Mouse (Mus musculus) liver (tissue): ENCODE data around the gene Thbs3.
A peak's percentile ranks its signal among the peaks of the same experiment; 100 is the strongest.
"Not testable (repeated sequence)": the region's sequence is repeated elsewhere in the genome, so short reads cannot be mapped to it uniquely, and the experiment has no call there.

Experiments
- DNase-seq: peaks from one replicate; pipeline ENCODE4 v3.0.0-alpha.2; 2020; ENCODE audit warnings: mixed read lengths

The Thbs3 gene

GRCm38 (mm10) chr3:89199839-89200238 lies 15.1 kb upstream of the Thbs3 start:
- DNase-seq, result no peak

GRCm38 (mm10) chr3:89202253-89203141 lies 12.5 kb upstream of the Thbs3 start, which contains the start of gene Gba:
Gba (plus strand) TSS chr3:89202928.
- peak; percentile 84 for DNase-seq

GRCm38 (mm10) chr3:89203142-89203514 lies 11.9 kb upstream of the Thbs3 start:
- DNase-seq, result no peak

GRCm38 (mm10) chr3:89206079-89206478 lies 8.9 kb upstream of the Thbs3 start:
- DNase-seq, result no peak

- DNase-seq, result no peak
These were observed 8.3 kb upstream of the Thbs3 start for GRCm38 (mm10) chr3:89206695-89207094.

GRCm38 (mm10) chr3:89208075-89208657 lies 6.8 kb upstream of the Thbs3 start:
- DNase-seq, result no peak

- DNase-seq, result no peak
These were observed 6.2 kb upstream of the Thbs3 start for GRCm38 (mm10) chr3:89208736-89209135.

GRCm38 (mm10) chr3:89209731-89210130 lies 5.2 kb upstream of the Thbs3 start:
- no peak for DNase-seq

- no peak for DNase-seq
These were observed 4.8 kb upstream of the Thbs3 start for GRCm38 (mm10) chr3:89210162-89210561.

- DNase-seq, result no peak
These were observed 4.2 kb upstream of the Thbs3 start for GRCm38 (mm10) chr3:89210731-89211130.

GRCm38 (mm10) chr3:89213803-89214530 lies 1.0 kb upstream of the Thbs3 start:
- DNase-seq, result peak; percentile 93

GRCm38 (mm10) chr3:89215853-89216252 lies 873 bp downstream of the Thbs3 start:
- DNase-seq, result peak; percentile 86

GRCm38 (mm10) chr3:89216407-89216806 lies 1.4 kb downstream of the Thbs3 start:
- DNase-seq, result not testable (repeated sequence)

GRCm38 (mm10) chr3:89218271-89218670 lies 3.3 kb downstream of the Thbs3 start:
- DNase-seq, result no peak

GRCm38 (mm10) chr3:89219546-89219945 lies 4.6 kb downstream of the Thbs3 start:
- no peak for DNase-seq

GRCm38 (mm10) chr3:89221167-89221566 lies 6.2 kb downstream of the Thbs3 start:
- DNase-seq, result no peak

GRCm38 (mm10) chr3:89224796-89225195 lies 9.8 kb downstream of the Thbs3 start:
- DNase-seq, result no peak

GRCm38 (mm10) chr3:89225321-89225815 lies 10.4 kb downstream of the Thbs3 start:
- DNase-seq, result no peak

GRCm38 (mm10) chr3:89225918-89226317 lies 10.9 kb downstream of the Thbs3 start:
- no peak for DNase-seq

- DNase-seq, result no peak
These were observed 11.4 kb downstream of the Thbs3 start for GRCm38 (mm10) chr3:89226361-89226760.

- DNase-seq, result no peak
These were observed 11.9 kb downstream of the Thbs3 start, which contains the start of gene Mtx1 for GRCm38 (mm10) chr3:89226900-89227299. Mtx1 (minus strand) TSS chr3:89227088.

- DNase-seq, result peak; percentile 70
These were observed 12.6 kb downstream of the Thbs3 start for GRCm38 (mm10) chr3:89227307-89228179.
